Mouse (Mus musculus) CH12.LX (cell line): Measurements from ENCODE around the gene Ankrd49. TPM values are rescaled to one million over a fixed set of nuclear protein-coding genes. Genes with fewer than 3 reads are reported as not detected.

Source experiments
- DNase-seq: peaks from one replicate; pipeline ENCODE4 v3.0.0-alpha.2; 2013; ENCODE audit errors: extremely low read depth
- H3K27ac ChIP-seq: 2 replicates; pipeline ENCODE4 v1.5.1; 2012; ENCODE audit warnings: low read depth, mild to moderate bottlenecking, control low read depth, moderate library complexity; ENCODE audit not compliant: insufficient read depth
- H3K27me3 ChIP-seq: replicated peaks from 2 replicates; pipeline ENCODE3; 2012; ENCODE audit warnings: inconsistent platforms
- H3K36me3 ChIP-seq, 2 experiments: replicated peaks in 1 of 2; 2 replicates each; pipeline versions ENCODE3 to v1.6.1; 2012; ENCODE audit warnings: inconsistent platforms in 1 of 2, low read length in 1 of 2, mild to moderate bottlenecking in 1 of 2, mixed read lengths in 1 of 2, moderate library complexity in 1 of 2; ENCODE audit not compliant: control insufficient read depth in 1 of 2, insufficient read depth in 1 of 2
- H3K4me1 ChIP-seq, 2 experiments: 2 replicates each; pipeline ENCODE4 v1.6.1; 2012; ENCODE audit warnings: inconsistent platforms in 1 of 2, moderate library complexity in 1 of 2; ENCODE audit not compliant: insufficient read depth in 2 of 2, control insufficient read depth in 1 of 2
- H3K4me2 ChIP-seq: 2 replicates; pipeline ENCODE4 v1.6.1; 2012; ENCODE audit warnings: low read depth, mild to moderate bottlenecking, control low read depth; ENCODE audit not compliant: poor library complexity, insufficient read depth, severe bottlenecking
- H3K4me3 ChIP-seq, 3 experiments: fragments of 150-350 bp in 1 of 3; sonication (generic) in 1 of 3; replicated peaks in 1 of 3; 2 replicates each; pipeline versions ENCODE3 to v1.5.1; 2011 to 2012; ENCODE audit warnings: low read depth in 2 of 3, low read length in 2 of 3, mild to moderate bottlenecking in 2 of 3, moderate library complexity in 2 of 3, control low read depth in 1 of 3, improper control_type of control experiment in 1 of 3, inconsistent platforms in 1 of 3, mixed read lengths in 1 of 3; ENCODE audit not compliant: poor library complexity in 1 of 3
- H3K79me2 ChIP-seq: replicated peaks from 2 replicates; pipeline ENCODE4 v1.6.1; 2012; ENCODE audit warnings: mild to moderate bottlenecking, moderate library complexity; ENCODE audit not compliant: control insufficient read depth, poor library complexity, insufficient read depth, severe bottlenecking; ENCODE audit errors: extremely low read depth
- H3K9ac ChIP-seq: 2 replicates; pipeline ENCODE4 v1.6.1; 2012; ENCODE audit warnings: low read depth, mild to moderate bottlenecking, control low read depth, moderate library complexity; ENCODE audit not compliant: insufficient read depth
- H3K9me3 ChIP-seq: replicated peaks from 2 replicates; pipeline ENCODE3; 2012; ENCODE audit warnings: low read length, inconsistent platforms, mixed read lengths
- BHLHE40 ChIP-seq: IDR thresholded peaks from 2 replicates; pipeline ENCODE4 v1.6.1; 2011; ENCODE audit warnings: mild to moderate bottlenecking, low read depth, low read length, improper control_type of control experiment
- CHD2 ChIP-seq: IDR thresholded peaks from 2 replicates; pipeline ENCODE4 v1.6.1; 2011; ENCODE audit warnings: low read length, improper control_type of control experiment
- CTCF ChIP-seq, 2 experiments: IDR thresholded peaks in 1 of 2; conservative IDR thresholded peaks in 1 of 2; 2 replicates each; pipeline ENCODE4 v1.5.1; 2011 to 2012; ENCODE audit warnings: low read depth in 2 of 2, low read length in 2 of 2, improper control_type of control experiment in 1 of 2, inconsistent platforms in 1 of 2, mild to moderate bottlenecking in 1 of 2, moderate library complexity in 1 of 2
- ELF1 ChIP-seq: IDR thresholded peaks from 2 replicates; pipeline ENCODE4 v1.6.1; 2014; ENCODE audit warnings: low read depth, mild to moderate bottlenecking, inconsistent platforms, low read length, improper control_type of control experiment
- EP300 ChIP-seq: IDR thresholded peaks from 2 replicates; pipeline ENCODE4 v1.6.1; 2011; ENCODE audit warnings: low read length, improper control_type of control experiment
- JUND ChIP-seq: conservative IDR thresholded peaks from 2 replicates; pipeline ENCODE4 v1.6.1; 2011; ENCODE audit warnings: low read depth, low read length, improper control_type of control experiment
- KAT2A ChIP-seq: IDR thresholded peaks from 2 replicates; pipeline ENCODE4 v1.6.1; 2012; ENCODE audit warnings: low read length, improper control_type of control experiment, inconsistent platforms; ENCODE audit not compliant: insufficient replicate concordance
- POLR2A ChIP-seq: IDR thresholded peaks from 2 replicates; pipeline ENCODE4 v1.6.1; 2011; ENCODE audit warnings: low read depth, mild to moderate bottlenecking, improper control_type of control experiment, low read length
- POLR2AphosphoS2 ChIP-seq: IDR thresholded peaks from 2 replicates; pipeline ENCODE4 v1.6.1; 2011; ENCODE audit warnings: low read depth, low read length, improper control_type of control experiment
- RAD21 ChIP-seq: IDR thresholded peaks from 2 replicates; pipeline ENCODE4 v1.6.1; 2011; ENCODE audit warnings: low read depth, mild to moderate bottlenecking, low read length, improper control_type of control experiment, moderate library complexity
- SMC3 ChIP-seq: IDR thresholded peaks from 2 replicates; pipeline ENCODE4 v1.6.1; 2011; ENCODE audit warnings: low read depth, low read length, improper control_type of control experiment
- TBP ChIP-seq: conservative IDR thresholded peaks from 2 replicates; pipeline ENCODE4 v1.6.1; 2011; ENCODE audit warnings: low read depth, low read length, improper control_type of control experiment
- UBTF ChIP-seq: IDR thresholded peaks from 2 replicates; pipeline ENCODE4 v1.6.1; 2012; ENCODE audit warnings: low read depth, mild to moderate bottlenecking, inconsistent platforms, low read length, improper control_type of control experiment, moderate library complexity
- USF1 ChIP-seq: IDR thresholded peaks from 2 replicates; pipeline ENCODE4 v1.6.1; 2014; ENCODE audit warnings: low read depth, mild to moderate bottlenecking, inconsistent platforms, low read length, improper control_type of control experiment
- ZC3H11A ChIP-seq: IDR thresholded peaks from 2 replicates; pipeline ENCODE4 v1.6.1; 2012; ENCODE audit warnings: low read depth, mild to moderate bottlenecking, inconsistent platforms, low read length, improper control_type of control experiment
- ZMIZ1 ChIP-seq: IDR thresholded peaks from 2 replicates; pipeline ENCODE4 v1.6.1; 2012; ENCODE audit warnings: low read depth, mild to moderate bottlenecking, inconsistent platforms, low read length, improper control_type of control experiment
- dilution Hi-C: fragments of 300-500 bp; cut with MboI; formaldehyde crosslinking; loops from 2 replicates; pipeline ENCODE4 v1.14.3; 2020; ENCODE audit warnings: low sequenced_read_pairs; ENCODE audit not compliant: extremely low pct_unique_long_range_greater_than_20kb, extremely low pct_ligation_motif_present
- in situ Hi-C: fragments of 300-500 bp; cut with MboI; formaldehyde crosslinking; loops from 3 replicates; pipeline ENCODE4 v1.14.3; 2019; ENCODE audit warnings: low sequenced_read_pairs, low pct_ligation_motif_present, low pct_unique_long_range_greater_than_20kb, mixed read lengths
- polyA plus RNA-seq: library from polyadenylated mRNA; unstranded; fragments of >175 nt; gene quantifications from 2 replicates; pipeline ENCODE4 v1.2.1, GENCODE M21; 2012; ENCODE audit warnings: low read depth; ENCODE audit not compliant: insufficient read length
- total RNA-seq, 2 experiments: library from RNA; depleted of rRNA; stranded (reverse); fragments of 300-350 nt in 1 of 2; fragments of >200 nt in 1 of 2; gene quantifications; 2 replicates each; pipeline ENCODE4 v1.2.3; 2012 to 2014

Ankrd49 gene
- total and polyA plus RNA-seq, 3 experiments, result 33.8 to 62.5 (median 49.6) TPM

- no peaks in the 10 kb centered on the region for H3K9me3 ChIP-seq
- no peak overlapping the region for H3K9ac ChIP-seq
- in situ Hi-C loops (loop anchor here (5.0 kb wide), 1 partner anchor 239 kb away; no protein-coding TSS in a partner anchor), dilution Hi-C loops (no loop called here)
- H3K4me2 ChIP-seq, result no peak overlapping the region
- H3K79me2 ChIP-seq, result no peaks in the 10 kb centered on the region
- peaks cover 0 to 30% of the 10 kb centered on the region in 2 experiments; a peak in 2 of 4 replicates for H3K4me1 ChIP-seq
- no peak for DNase-seq
- no peak overlapping the region for H3K4me3 ChIP-seq
- H3K36me3 ChIP-seq, result peaks cover 18 to 37% of the 10 kb centered on the region in 2 experiments
- TF ChIP-seq RAD21, result no peak
- no peak for TF ChIP-seq KAT2A
- TF ChIP-seq ZMIZ1, result 0 out of 2 replicates have a peak, but pooled peaks have one; percentile 35
- no peak for TF ChIP-seq SMC3
- 0 out of 2 replicates have a peak, but pooled peaks have one; percentile 54 for TF ChIP-seq POLR2AphosphoS2
- no peak for TF ChIP-seq CHD2
- TF ChIP-seq JUND, result no peak
- no peak for TF ChIP-seq POLR2A
- TF ChIP-seq USF1, result no peak
- no peak for TF ChIP-seq TBP
- TF ChIP-seq EP300, result no peak
- TF ChIP-seq BHLHE40, result no peak
- H3K27me3 ChIP-seq, result no peaks in the 10 kb centered on the region
- H3K27ac ChIP-seq, result no peak overlapping the region
Measured at GRCm38 (mm10) chr9:14778341-14778740, 6.3 kb downstream of the Ankrd49 start.

GRCm38 (mm10) chr9:14773813-14774212, 10.8 kb downstream of the Ankrd49 start:
- H3K4me1 ChIP-seq, result peaks cover 0 to 14% of the 10 kb centered on the region in 2 experiments; a peak in 2 of 4 replicates
- in situ Hi-C loops (no loop called here), dilution Hi-C loops (no loop called here)
- no peak overlapping the region for H3K4me3 ChIP-seq
- H3K9ac ChIP-seq, result no peak overlapping the region
- TF ChIP-seq RAD21, result peak; percentile 62
- TF ChIP-seq ELF1, result no peak
- TF ChIP-seq ZC3H11A, result no peak
- TF ChIP-seq SMC3, result peak; percentile 57
- TF ChIP-seq POLR2AphosphoS2, result no peak
- TF ChIP-seq UBTF, result no peak
- TF ChIP-seq CTCF (conservative IDR thresholded peaks at IDR 0.05 in 1 of 2, IDR thresholded peaks at IDR 0.05 in 1 of 2; ENCODE audit: low read depth in 2 of 2, low read length in 2 of 2), result peak in 1 of 2 experiments; percentile 64; a peak in 2 of 4 replicates
- DNase-seq, result no peak
- no peaks in the 10 kb centered on the region for H3K79me2 ChIP-seq
- H3K36me3 ChIP-seq, result peaks cover 0 to under 1% of the 10 kb centered on the region in 2 experiments
- H3K9me3 ChIP-seq, result no peaks in the 10 kb centered on the region
- H3K27me3 ChIP-seq, result no peaks in the 10 kb centered on the region
- H3K4me2 ChIP-seq, result no peak overlapping the region
- no peak overlapping the region for H3K27ac ChIP-seq
